Mouse (Mus musculus) leukemia stem cell, adult 10-12 weeks (primary cell): ENCODE measurements around the gene Ubl7. TPM values are rescaled to one million over a fixed set of nuclear protein-coding genes. Genes with fewer than 3 reads are reported as not detected.

Experiments used
- polyA plus RNA-seq: library from polyadenylated mRNA; stranded (reverse); fragments of >175 nt; gene quantifications from 2 replicates; pipeline ENCODE4 v1.2.3, GENCODE M21; 2012; ENCODE audit warnings: low replicate concordance

The Ubl7 gene
- 89.3 and 114 TPM in 2 replicates for polyA plus RNA-seq

GRCm38 (mm10) chr9:57910254-57911160 is at the start of gene Ubl7:
Gene Ubl7, plus strand, starts transcription at chr9:57910979.

DNA sequence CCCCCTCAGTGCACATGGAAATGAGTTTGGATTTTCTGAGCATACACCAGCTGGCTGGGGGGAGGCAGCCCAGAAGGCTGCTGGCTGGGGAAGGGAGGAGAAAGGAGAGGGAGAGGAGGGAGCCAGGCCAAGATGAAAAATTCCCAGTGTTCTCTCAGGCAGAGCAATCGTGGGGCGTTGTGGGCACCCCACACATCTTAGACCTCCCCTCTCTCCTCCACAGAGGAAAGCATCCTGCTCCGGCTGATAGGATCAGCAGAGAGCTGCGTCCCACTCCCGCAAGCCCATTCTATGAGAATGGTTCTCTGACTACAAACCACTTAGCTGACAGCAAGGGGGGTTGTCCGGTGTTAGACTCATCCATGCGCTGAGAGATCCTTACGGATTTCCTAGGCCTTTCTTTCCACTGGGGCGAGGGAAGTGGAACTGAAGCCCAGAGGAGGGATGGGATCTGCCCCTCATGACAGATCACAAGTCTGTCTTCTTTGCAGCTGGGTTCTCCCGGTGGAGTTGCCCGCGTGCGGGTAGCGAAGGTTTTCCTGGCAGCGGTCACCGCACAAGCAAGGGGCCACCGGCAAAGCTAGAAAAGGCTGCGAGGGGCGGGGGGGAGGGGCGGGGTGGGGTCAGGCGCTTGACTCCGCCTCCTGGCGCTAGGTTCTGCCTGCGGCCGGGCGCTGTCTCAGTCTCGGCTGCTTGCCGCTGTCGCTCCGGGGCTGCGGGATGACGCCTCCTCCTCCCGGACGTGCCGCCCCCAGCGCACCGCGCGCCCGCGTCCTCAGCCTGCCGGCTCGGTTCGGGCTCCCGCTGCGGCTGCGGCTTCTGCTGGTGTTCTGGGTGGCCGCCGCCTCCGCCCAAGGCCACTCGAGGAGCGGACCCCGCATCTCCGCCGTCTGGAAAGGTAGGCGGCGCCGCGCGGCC is 28.9 kb downstream of the Ubl7 start, which contains the start of gene Sema7a:
TSS of gene Sema7a (plus strand) at position 682 of the 918 bp plus-strand sequence.

Other genes starting within 250 kb of the Ubl7 start
- not detected in 2 replicates for gene Cyp1a2, start 227.3 kb upstream of the Ubl7 start, polyA plus RNA-seq
- gene Cyp1a1, start 223.1 kb upstream of the Ubl7 start, polyA plus RNA-seq = 0.15 TPM in 1 of 2 replicates, not detected in the other
- gene Edc3, start 202.4 kb upstream of the Ubl7 start, polyA plus RNA-seq = 1.1 and 10.9 TPM in 2 replicates
- gene Clk3, start 145.1 kb upstream of the Ubl7 start, polyA plus RNA-seq = 41.0 and 44.7 TPM in 2 replicates
- 6.4 and 22.1 TPM in 2 replicates for gene Arid3b, start 74.2 kb upstream of the Ubl7 start, polyA plus RNA-seq
- gene Sema7a, start 29.1 kb downstream of the Ubl7 start, polyA plus RNA-seq = 4.4 and 14.0 TPM in 2 replicates
- 0.22 TPM in 1 of 2 replicates, not detected in the other for gene Cyp11a1, start 95.4 kb downstream of the Ubl7 start, polyA plus RNA-seq
- gene Stra6, start 152.8 kb downstream of the Ubl7 start, polyA plus RNA-seq = 0.12 and 0.38 TPM in 2 replicates
- not detected in 2 replicates for gene Ccdc33, start 207.8 kb downstream of the Ubl7 start, polyA plus RNA-seq